Mouse (Mus musculus) midbrain, embryonic 12.5 days (tissue): ENCODE measurements around the gene Leap2. TPM values are rescaled to one million over a fixed set of nuclear protein-coding genes. Genes with fewer than 3 reads are reported as not detected.

ENCODE experiments used
- ATAC-seq: fragments of 200-750 bp; cut with Nextera tagmentation; 2 replicates; pipeline ENCODE4 v1.8.0; 2017; ENCODE audit warnings: low read depth, moderate TSS enrichment, moderate library complexity; ENCODE audit not compliant: low FRiP score
- H3K27ac ChIP-seq: fragments of 300-500 bp; sonication (generic); replicated peaks from 2 replicates; pipeline ENCODE4 v1.5.1; 2016; ENCODE audit warnings: mild to moderate bottlenecking
- H3K27me3 ChIP-seq: fragments of 300-500 bp; sonication (generic); 2 replicates; pipeline ENCODE4 v1.6.1; 2016; ENCODE audit warnings: mild to moderate bottlenecking
- H3K36me3 ChIP-seq: fragments of 300-500 bp; sonication (generic); 2 replicates; pipeline ENCODE4 v1.6.1; 2016
- H3K4me1 ChIP-seq: fragments of 300-500 bp; sonication (generic); 2 replicates; pipeline ENCODE4 v1.6.1; 2016
- H3K4me2 ChIP-seq: fragments of 300-500 bp; sonication (generic); replicated peaks from 2 replicates; pipeline ENCODE4 v1.6.1; 2016; ENCODE audit warnings: mild to moderate bottlenecking, moderate library complexity
- H3K4me3 ChIP-seq: fragments of 300-500 bp; sonication (generic); 2 replicates; pipeline ENCODE4 v1.5.1; 2016; ENCODE audit warnings: mild to moderate bottlenecking
- H3K9ac ChIP-seq: fragments of 300-500 bp; sonication (generic); replicated peaks from 2 replicates; pipeline ENCODE4 v1.6.1; 2016; ENCODE audit warnings: mild to moderate bottlenecking, moderate library complexity
- H3K9me3 ChIP-seq: fragments of 300-500 bp; sonication (generic); 2 replicates; pipeline ENCODE4 v1.6.1; 2016; ENCODE audit warnings: mild to moderate bottlenecking
- WGBS: fragments of 180-500 bp; shearing (Covaris S2); methylation state at CpG from one replicate; pipeline ENCODE4 v1.1.7; 2016; 5-methylcytosine and 5-hydroxymethylcytosine counted together
- microRNA-seq: library from miRNA; unstranded; fragments of <30 nt; microRNA quantifications from one replicate; pipeline ENCODE4, GENCODE M21; 2017
- polyA plus RNA-seq: library from polyadenylated mRNA; unstranded; fragments of >200 nt; fragmentation: Nextera tagmentation; extraction: Ambion mirVana; gene quantifications from 2 replicates; pipeline ENCODE4 v1.2.1, GENCODE M21; 2016

Gene Leap2
- polyA plus RNA-seq, 1 experiment from 2014 or later, result not detected

- Histone ChIP-seq H3K9ac (no peak overlapping the region), H3K36me3 (peaks cover 73% of the 10 kb centered on the region), H3K4me3 (no peak overlapping the region), H3K4me1 (no peaks in the 10 kb centered on the region), H3K9me3 (no peaks in the 10 kb centered on the region), H3K27me3 (no peaks in the 10 kb centered on the region), H3K27ac (no peak overlapping the region), H3K4me2 (no peak overlapping the region)
- ATAC-seq, result no peak
Observed at GRCm38 (mm10) chr11:53418048-53418447, 4.9 kb downstream of the Leap2 start.

GRCm38 (mm10) chr11:53413871-53414270 lies 9.1 kb downstream of the Leap2 start:
- no peak overlapping the region for H3K4me2 ChIP-seq
- H3K9ac ChIP-seq, result no peak overlapping the region
- no peaks in the 10 kb centered on the region for H3K4me1 ChIP-seq
- no peak for ATAC-seq
- no peaks in the 10 kb centered on the region for H3K9me3 ChIP-seq
- WGBS, result 98% methylated on average over 4 of the region's 4 CpGs
- H3K36me3 ChIP-seq, result peaks cover 94% of the 10 kb centered on the region
- H3K27me3 ChIP-seq, result no peaks in the 10 kb centered on the region
- H3K4me3 ChIP-seq, result no peak overlapping the region
- H3K27ac ChIP-seq, result no peak overlapping the region

GRCm38 (mm10) chr11:53411738-53412137 lies 11.2 kb downstream of the Leap2 start:
- Histone ChIP-seq H3K27me3 (no peaks in the 10 kb centered on the region), H3K9ac (no peak overlapping the region), H3K4me3 (no peak overlapping the region), H3K4me2 (no peak overlapping the region), H3K27ac (no peak overlapping the region), H3K36me3 (peaks cover 90% of the 10 kb centered on the region), H3K9me3 (no peaks in the 10 kb centered on the region), H3K4me1 (no peaks in the 10 kb centered on the region)
- ATAC-seq, result no peak

- Histone ChIP-seq H3K27ac (no peak overlapping the region), H3K4me2 (no peak overlapping the region), H3K9ac (no peak overlapping the region), H3K9me3 (no peaks in the 10 kb centered on the region), H3K36me3 (peaks cover 86% of the 10 kb centered on the region), H3K4me3 (no peak overlapping the region), H3K4me1 (no peaks in the 10 kb centered on the region), H3K27me3 (no peaks in the 10 kb centered on the region)
- 89% methylated on average over 1 of the region's 1 CpGs for WGBS
- ATAC-seq, result no peak
Observed at GRCm38 (mm10) chr11:53403638-53404037, 19.3 kb downstream of the Leap2 start.

GRCm38 (mm10) chr11:53393856-53394255 lies 29.1 kb downstream of the Leap2 start:
- peaks cover 65% of the 10 kb centered on the region for H3K36me3 ChIP-seq
- no peak overlapping the region for H3K4me2 ChIP-seq
- H3K4me1 ChIP-seq, result no peaks in the 10 kb centered on the region
- H3K27ac ChIP-seq, result no peak overlapping the region
- WGBS, result 90% methylated on average over 1 of the region's 1 CpGs
- no peaks in the 10 kb centered on the region for H3K9me3 ChIP-seq
- H3K9ac ChIP-seq, result no peak overlapping the region
- no peaks in the 10 kb centered on the region for H3K27me3 ChIP-seq
- ATAC-seq, result no peak
- no peak overlapping the region for H3K4me3 ChIP-seq

- no peak overlapping the region for H3K9ac ChIP-seq
- H3K4me3 ChIP-seq, result no peak overlapping the region
- no peaks in the 10 kb centered on the region for H3K9me3 ChIP-seq
- no peaks in the 10 kb centered on the region for H3K27me3 ChIP-seq
- no peak for ATAC-seq
- H3K27ac ChIP-seq, result no peak overlapping the region
- no peaks in the 10 kb centered on the region for H3K4me1 ChIP-seq
- peaks cover 36% of the 10 kb centered on the region for H3K36me3 ChIP-seq
- 97% methylated on average over 2 of the region's 2 CpGs for WGBS
- H3K4me2 ChIP-seq, result no peak overlapping the region
Observed at GRCm38 (mm10) chr11:53383758-53384428, 39.1 kb downstream of the Leap2 start.

- Histone ChIP-seq H3K27me3 (no peaks in the 10 kb centered on the region), H3K4me2 (no peak overlapping the region), H3K9me3 (no peaks in the 10 kb centered on the region), H3K27ac (no peak overlapping the region), H3K4me3 (no peak overlapping the region), H3K9ac (no peak overlapping the region), H3K36me3 (peaks cover 46% of the 10 kb centered on the region), H3K4me1 (no peaks in the 10 kb centered on the region)
- 93% methylated on average over 1 of the region's 1 CpGs for WGBS
- ATAC-seq, result no peak
Observed at GRCm38 (mm10) chr11:53378918-53379317, 44.1 kb downstream of the Leap2 start.

Small RNA genes lying within 50 kb of the gene (microRNA-seq; reads per million reads assigned to microRNA genes)
- gene Mir6920, result not detected

Other genes starting within 250 kb of the Leap2 start
- 87.6 and 90.6 TPM in 2 replicates for gene Hspa4, start 122.7 kb downstream of the Leap2 start, polyA plus RNA-seq
- 17.5 and 19.3 TPM in 2 replicates for gene Zcchc10, start 98.5 kb downstream of the Leap2 start, polyA plus RNA-seq
- 77.4 and 98.0 TPM in 2 replicates for gene Aff4, start 72.3 kb downstream of the Leap2 start, polyA plus RNA-seq
- 540 and 574 TPM in 2 replicates for gene Uqcrq, start 7.7 kb upstream of the Leap2 start, polyA plus RNA-seq
- 3.0 and 3.3 TPM in 2 replicates for gene Gdf9, start 7.9 kb upstream of the Leap2 start, polyA plus RNA-seq
- not detected in 2 replicates for gene Gm10447, start 33.9 kb upstream of the Leap2 start, polyA plus RNA-seq
- 1.8 and 2.4 TPM in 2 replicates for gene Shroom1, start 34.0 kb upstream of the Leap2 start, polyA plus RNA-seq
- gene Gm9837, start 47.3 kb upstream of the Leap2 start, polyA plus RNA-seq, result not detected in 2 replicates
- not detected in 2 replicates for gene Gm9945, start 57.0 kb upstream of the Leap2 start, polyA plus RNA-seq
- 0.39 and 0.77 TPM in 2 replicates for gene Sowaha, start 57.1 kb upstream of the Leap2 start, polyA plus RNA-seq
- 14.3 and 17.1 TPM in 2 replicates for gene Sept8, start 96.1 kb upstream of the Leap2 start, polyA plus RNA-seq
- gene Kif3a, start 144.2 kb upstream of the Leap2 start, polyA plus RNA-seq, result 127 and 151 TPM in 2 replicates
- 2.2 and 3.2 TPM in 2 replicates for gene Il4, start 195.5 kb upstream of the Leap2 start, polyA plus RNA-seq
- gene Il13, start 211.5 kb upstream of the Leap2 start, polyA plus RNA-seq, result not detected in 2 replicates